Mouse (Mus musculus) small intestine, adult 2 months (tissue): ENCODE data around the gene Ugp2.

ENCODE experiments used
- CTCF ChIP-seq: fragments of 200-500 bp; IDR thresholded peaks from 2 replicates; pipeline ENCODE4 v1.5.1; 2012; ENCODE audit warnings: low read depth, mild to moderate bottlenecking, control low read depth, inconsistent platforms, low read length, moderate library complexity, mixed read lengths; ENCODE audit not compliant: insufficient replicate concordance, insufficient read length; ENCODE audit errors: extremely low read depth
- POLR2A ChIP-seq: fragments of 200-500 bp; IDR thresholded peaks from 2 replicates; pipeline ENCODE4 v1.6.1; 2012; ENCODE audit warnings: low read depth, mild to moderate bottlenecking, control low read depth, inconsistent platforms, low read length, moderate library complexity

- TF ChIP-seq CTCF (no peak), POLR2A (no peak)
Measured at GRCm38 (mm10) chr11:21286391-21286790, 84.6 kb downstream of the Ugp2 start.
